Mouse (Mus musculus): ENCODE measurements around the gene Tmem89.

Tmem89 gene

DNA sequence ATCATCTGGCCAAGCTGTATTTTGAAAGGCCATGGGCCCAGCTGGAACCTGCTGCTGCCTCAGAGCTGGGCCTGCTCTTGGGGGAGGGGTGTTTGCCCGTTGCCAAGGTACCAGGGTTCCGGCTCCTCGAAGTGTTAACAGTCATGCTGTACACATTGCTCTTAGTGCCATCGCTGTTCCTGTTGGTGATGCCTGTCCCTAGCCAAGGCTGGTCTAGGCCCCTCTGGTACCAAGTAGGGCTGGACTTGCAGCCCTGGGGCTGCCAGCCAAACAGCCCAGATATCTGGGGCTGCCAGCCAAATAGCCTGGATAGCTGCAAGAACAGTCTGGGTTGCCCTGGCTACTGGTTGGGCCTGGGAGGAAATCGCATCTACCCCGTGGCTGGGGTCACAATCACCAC is at the start of gene Tmem89:
Gene Tmem89 (plus strand): TSS at position 129 of the 400 bp plus-strand sequence.
- peak; percentile 51 for DNase-seq

DNA sequence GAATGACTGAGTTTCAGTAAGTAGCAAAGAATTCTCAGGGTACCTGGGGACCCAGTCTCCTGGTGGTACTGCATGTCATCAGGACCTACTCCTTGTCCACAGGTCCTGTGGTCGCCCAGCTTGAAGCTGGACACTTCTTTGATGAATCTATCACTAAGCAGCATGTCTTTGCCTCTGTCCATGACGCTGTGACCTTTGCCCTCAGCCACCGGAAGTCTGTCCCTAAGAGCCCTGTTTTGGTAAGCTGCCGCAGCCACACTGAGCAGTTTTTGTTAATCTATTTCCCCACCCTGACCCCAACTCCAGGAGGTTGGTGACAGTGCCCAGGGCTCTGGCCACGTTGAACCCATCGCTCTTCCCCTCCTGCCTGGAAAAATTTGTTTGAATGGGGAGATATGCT is 2.1 kb upstream of the Tmem89 start:
- DNase-seq: no peak

- no peak for DNase-seq
These were observed 1.3 kb upstream of the Tmem89 start for GRCm38 (mm10) chr9:108913161-108913560.

DNA sequence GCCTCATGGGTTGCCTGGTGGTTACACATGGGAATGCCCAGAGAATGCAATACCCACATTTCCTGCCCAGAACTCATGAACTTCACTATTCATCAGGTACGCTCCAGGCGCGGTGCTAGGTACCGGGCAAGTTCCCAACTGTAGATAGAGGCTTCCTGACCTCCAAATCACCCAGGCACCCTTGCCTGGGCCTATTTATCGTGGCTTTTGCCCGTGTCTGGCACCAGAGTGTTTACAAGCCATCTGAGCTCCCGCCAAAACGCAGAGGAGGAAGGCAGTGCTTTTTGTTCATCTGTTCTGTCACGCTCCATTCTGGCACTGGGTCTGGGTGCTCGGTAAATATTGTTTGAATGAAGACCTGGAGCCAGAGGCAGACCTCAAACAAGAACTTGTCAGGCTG is 798 bp upstream of the Tmem89 start:
- no peak for DNase-seq

- DNase-seq: no peak
These were observed 11.5 kb downstream of the Tmem89 start for GRCm38 (mm10) chr9:108925897-108926296.

GRCm38 (mm10) chr9:108928424-108928823 is 14.0 kb downstream of the Tmem89 start:
- no peak for DNase-seq

GRCm38 (mm10) chr9:108935991-108936390 is 21.6 kb downstream of the Tmem89 start:
- no peak for DNase-seq

DNA sequence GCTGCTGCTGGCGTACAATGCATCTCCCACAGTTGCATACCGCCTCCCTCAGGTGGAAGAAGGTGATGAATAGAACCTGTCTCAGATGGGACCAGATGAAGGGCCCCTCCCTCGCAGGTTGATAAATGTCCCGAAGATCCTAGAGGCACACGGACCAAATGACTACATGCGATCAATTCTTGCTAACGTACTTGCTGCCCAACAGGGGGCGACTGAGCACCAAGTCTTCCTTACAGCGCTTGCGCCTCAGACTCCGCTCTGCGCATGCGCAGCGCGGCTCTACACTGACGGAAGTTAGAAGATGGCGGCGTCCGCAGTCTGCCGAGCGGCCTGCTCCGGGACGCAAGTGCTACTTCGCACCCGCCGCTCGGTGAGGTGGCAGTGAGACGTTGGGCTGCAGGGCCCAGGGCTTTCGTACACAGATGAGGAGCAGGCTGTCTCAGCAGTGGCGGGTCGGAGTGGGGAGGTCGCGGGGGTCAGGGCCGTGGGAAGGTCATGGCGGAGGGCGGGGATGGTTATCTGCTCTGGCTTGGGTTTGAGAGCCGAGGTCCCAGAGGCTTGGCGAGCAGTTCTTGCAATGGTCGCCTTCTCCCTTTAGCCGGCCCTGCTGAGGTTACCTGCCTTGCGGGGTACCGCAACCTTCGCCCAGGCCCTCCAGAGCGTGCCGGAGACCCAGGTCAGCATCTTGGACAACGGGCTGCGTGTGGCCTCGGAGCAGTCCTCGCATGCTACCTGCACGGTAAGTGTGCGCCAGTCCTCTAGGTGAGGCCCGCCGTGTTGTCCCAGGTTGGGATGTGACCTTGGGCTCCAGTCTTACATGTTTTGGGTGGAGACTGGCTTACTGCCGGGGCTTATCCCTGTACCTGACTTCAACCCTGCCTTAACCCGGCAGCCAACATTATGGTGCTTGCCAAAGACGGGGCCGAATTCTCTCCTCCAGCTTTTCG is 22.3 kb downstream of the Tmem89 start, which contains the start of gene Uqcrc1:
Gene Uqcrc1 (plus strand): TSS at position 216 of the 947 bp plus-strand sequence.
- peak; percentile 95 for DNase-seq

- peak; percentile 25 for DNase-seq
These were observed 30.7 kb downstream of the Tmem89 start for GRCm38 (mm10) chr9:108945111-108945510.

GRCm38 (mm10) chr9:108945608-108946007 is 31.2 kb downstream of the Tmem89 start:
- no peak for DNase-seq

DNA sequence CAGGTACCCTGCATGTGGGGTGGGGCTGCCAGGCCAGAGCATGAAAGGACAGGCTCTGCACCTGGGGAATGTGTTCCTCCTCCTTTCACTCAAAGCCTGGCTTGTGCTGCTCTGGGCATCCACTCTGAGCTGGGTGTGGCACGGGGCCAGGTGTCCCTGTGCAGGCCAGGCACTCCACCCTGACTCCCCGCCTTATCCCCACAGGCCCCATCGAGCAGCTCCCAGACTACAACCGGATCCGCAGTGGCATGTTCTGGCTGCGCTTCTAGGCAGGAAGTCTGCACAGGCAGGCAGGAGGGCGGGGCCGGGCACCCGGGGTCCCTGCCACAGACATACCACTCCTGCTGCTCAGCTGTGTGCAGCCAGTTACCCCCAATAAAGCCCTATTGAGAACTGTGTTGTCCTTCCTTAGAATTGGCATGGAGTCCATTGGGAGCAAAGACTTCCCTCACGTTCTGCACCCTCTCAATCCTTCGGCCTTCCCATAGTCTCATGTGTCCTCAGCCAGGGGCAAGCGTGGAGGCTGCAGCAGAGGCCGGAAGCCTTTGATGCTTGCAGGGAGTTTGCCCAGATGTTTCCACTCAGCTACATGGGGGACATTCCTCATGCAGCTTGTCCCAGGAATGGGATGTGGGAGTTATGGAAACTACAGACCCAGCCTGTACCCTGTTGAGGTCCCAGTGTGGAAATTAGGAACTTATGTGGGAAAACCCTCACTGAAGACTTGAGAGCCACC is 35.0 kb downstream of the Tmem89 start:
- DNase-seq: no peak

GRCm38 (mm10) chr9:108949967-108950728 is 35.7 kb downstream of the Tmem89 start:
- DNase-seq: no peak

GRCm38 (mm10) chr9:108953081-108953636 is 38.7 kb downstream of the Tmem89 start, which contains the start of gene Col7a1:
Gene Col7a1 (plus strand): TSS chr9:108953586.
- no peak for DNase-seq

GRCm38 (mm10) chr9:108955241-108955640 is 40.8 kb downstream of the Tmem89 start:
- no peak for DNase-seq

GRCm38 (mm10) chr9:108955846-108956245 is 41.4 kb downstream of the Tmem89 start:
- no peak for DNase-seq

DNA sequence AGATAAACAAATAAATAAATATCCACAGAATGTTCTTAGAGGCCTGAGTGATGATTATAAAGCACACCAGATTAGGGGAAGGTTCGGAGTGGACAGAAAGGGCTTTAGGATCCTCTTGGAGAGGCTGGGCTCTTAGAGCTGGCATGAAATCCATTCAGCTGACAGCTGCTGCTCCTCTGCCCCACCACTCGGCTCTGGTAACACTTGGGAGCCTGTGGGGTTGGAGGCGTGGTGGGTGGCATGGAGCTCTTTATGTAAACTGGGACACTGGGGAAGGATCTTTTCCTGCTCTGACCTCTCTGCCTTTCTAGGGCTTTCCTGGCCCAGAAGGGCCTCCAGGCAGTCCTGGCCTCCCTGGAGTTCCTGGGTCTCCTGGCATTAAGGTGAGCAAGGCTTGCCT is 49.2 kb downstream of the Tmem89 start:
- DNase-seq: no peak

DNA sequence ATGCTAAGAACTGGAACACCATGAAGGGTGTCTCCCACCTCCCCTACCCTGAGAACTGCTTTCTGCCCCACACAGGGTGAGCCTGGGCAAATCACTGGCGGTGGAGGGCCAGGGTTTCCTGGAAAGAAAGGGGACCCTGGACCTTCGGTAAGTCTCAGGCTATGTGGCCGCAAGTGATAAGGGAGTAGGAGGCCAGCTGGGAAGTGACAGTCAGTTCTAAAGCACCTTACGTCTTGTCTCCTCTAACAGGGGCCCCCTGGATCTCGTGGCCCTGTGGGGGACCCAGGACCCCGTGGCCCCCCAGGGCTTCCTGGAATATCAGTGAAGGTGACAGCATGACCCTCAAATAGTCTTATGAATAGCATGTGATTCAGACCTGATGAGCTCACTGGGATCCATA is 49.9 kb downstream of the Tmem89 start:
- DNase-seq: no peak
